Mouse (Mus musculus): ENCODE results near the gene Slain2. TPM values are rescaled to one million over a fixed set of nuclear protein-coding genes. Genes with fewer than 3 reads are reported as not detected.

Gene Slain2
- total and polyA plus RNA-seq, 3 experiments = 11.0 to 34.6 (median 27.5) TPM

DNA sequence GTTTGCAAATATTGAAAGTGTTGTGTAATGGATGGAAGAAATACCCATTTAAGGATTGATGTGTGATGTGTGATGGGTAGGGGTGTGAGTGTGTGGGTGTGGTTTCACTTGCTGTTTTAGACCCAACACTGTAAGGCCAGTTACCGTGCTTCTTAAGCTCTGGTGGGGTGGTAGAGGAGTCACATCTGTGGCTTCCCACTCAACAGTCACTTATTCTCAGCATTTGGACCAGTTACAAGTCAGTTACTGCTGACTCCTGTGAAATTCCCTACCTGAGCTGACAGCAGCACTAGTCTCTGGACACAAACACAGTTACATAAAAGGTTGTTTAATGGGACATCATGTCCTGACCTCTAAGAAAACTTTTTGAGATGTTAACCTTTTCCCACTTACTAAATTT is 34.0 kb downstream of the Slain2 start:
- Histone ChIP-seq H3K9ac (ENCODE audit: insufficient read depth, low read depth) (no peak overlapping the region), H3K36me3 (replicated peaks in 1 of 2; ENCODE audit: control insufficient read depth in 1 of 2, insufficient read depth in 1 of 2, low read length in 1 of 2) (peaks cover 3 to 35% of the 10 kb centered on the region in 2 experiments), H3K4me1 (ENCODE audit: control insufficient read depth in 1 of 2, insufficient read depth in 2 of 2) (no peaks in the 10 kb centered on the region), H3K4me3 (replicated peaks in 1 of 3; ENCODE audit: low read depth in 2 of 3, low read length in 2 of 3, poor library complexity in 1 of 3) (no peak overlapping the region), H3K9me3 (replicated peaks; ENCODE audit: low read length) (no peaks in the 10 kb centered on the region), H3K27ac (ENCODE audit: insufficient read depth, low read depth) (no peak overlapping the region), H3K79me2 (replicated peaks; ENCODE audit: control insufficient read depth, extremely low read depth, insufficient read depth, poor library complexity, severe bottlenecking) (no peaks in the 10 kb centered on the region), H3K4me2 (ENCODE audit: insufficient read depth, low read depth, poor library complexity, severe bottlenecking) (no peak overlapping the region), H3K27me3 (replicated peaks) (no peaks in the 10 kb centered on the region)
- dilution Hi-C loops (cut with MboI; ENCODE audit: extremely low pct_ligation_motif_present, extremely low pct_unique_long_range_greater_than_20kb, low sequenced_read_pairs) = no loop called here
- no peak for TF ChIP-seq USF1 (IDR thresholded peaks at IDR 0.05; ENCODE audit: low read depth, low read length)
- TF ChIP-seq MYC (IDR thresholded peaks at IDR 0.05; ENCODE audit: low read depth, low read length) = no peak
- no peak for TF ChIP-seq SMC3 (IDR thresholded peaks at IDR 0.05; ENCODE audit: low read depth, low read length)
- no peak for TF ChIP-seq CHD1 (IDR thresholded peaks at IDR 0.05; ENCODE audit: low read depth, low read length)
- TF ChIP-seq KAT2A (IDR thresholded peaks at IDR 0.05; ENCODE audit: insufficient replicate concordance, low read length) = no peak
- no peak for TF ChIP-seq HCFC1 (IDR thresholded peaks at IDR 0.05; ENCODE audit: low read depth, low read length)
- TF ChIP-seq GABPA (IDR thresholded peaks at IDR 0.05; ENCODE audit: insufficient replicate concordance, low read depth, low read length) = no peak
- TF ChIP-seq BHLHE40 (IDR thresholded peaks at IDR 0.05; ENCODE audit: low read depth, low read length) = no peak
- TF ChIP-seq E2F4 (IDR thresholded peaks at IDR 0.05; ENCODE audit: insufficient replicate concordance, low read depth, low read length) = no peak
- TF ChIP-seq ETS1 (conservative IDR thresholded peaks at IDR 0.05; ENCODE audit: low read depth, low read length) = no peak
- TF ChIP-seq ZKSCAN1 (IDR thresholded peaks at IDR 0.05; ENCODE audit: borderline replicate concordance, low read depth, low read length) = no peak
- TF ChIP-seq SIN3A (IDR thresholded peaks at IDR 0.05; ENCODE audit: low read length) = no peak
- no peak for TF ChIP-seq MAX (IDR thresholded peaks at IDR 0.05; ENCODE audit: low read length)
- no peak for TF ChIP-seq MAFK (IDR thresholded peaks at IDR 0.05; ENCODE audit: insufficient replicate concordance, low read length)
- TF ChIP-seq PAX5 (IDR thresholded peaks at IDR 0.05; ENCODE audit: low read length) = no peak
- no peak for TF ChIP-seq EP300 (IDR thresholded peaks at IDR 0.05; ENCODE audit: low read length)
- TF ChIP-seq ZNF384 (IDR thresholded peaks at IDR 0.05; ENCODE audit: low read depth, low read length) = no peak
- TF ChIP-seq ELF1 (IDR thresholded peaks at IDR 0.05; ENCODE audit: low read depth, low read length) = no peak
- TF ChIP-seq MEF2A (IDR thresholded peaks at IDR 0.05; ENCODE audit: borderline replicate concordance, low read depth, low read length) = no peak
- TF ChIP-seq ZMIZ1 (IDR thresholded peaks at IDR 0.05; ENCODE audit: low read depth, low read length) = no peak
- in situ Hi-C loops (cut with MboI; ENCODE audit: low pct_ligation_motif_present, low pct_unique_long_range_greater_than_20kb, low sequenced_read_pairs) = no loop called here
- DNase-seq (ENCODE audit: extremely low read depth) = no peak

DNA sequence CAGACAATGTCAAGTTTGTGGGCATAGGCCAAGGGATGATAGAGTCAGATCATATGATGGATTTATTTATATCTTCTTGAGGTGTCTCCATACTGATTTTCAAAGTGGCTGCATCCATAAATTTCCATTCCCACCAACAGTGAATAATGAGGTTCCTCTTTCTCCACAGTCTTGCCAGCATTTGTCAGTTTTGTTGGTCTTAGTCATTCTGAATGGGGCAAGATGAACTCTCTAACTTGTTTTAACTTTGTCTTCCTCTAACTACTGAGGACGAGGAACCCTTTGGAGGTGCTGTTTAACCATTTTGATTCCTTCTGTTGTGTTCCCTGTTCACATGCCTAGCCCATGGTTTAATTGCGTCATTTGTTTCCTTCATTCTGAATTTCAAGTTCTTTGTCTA is 36.1 kb downstream of the Slain2 start:
- in situ Hi-C loops (cut with MboI; ENCODE audit: low pct_ligation_motif_present, low pct_unique_long_range_greater_than_20kb, low sequenced_read_pairs) = no loop called here
- no peak overlapping the region for H3K4me3 ChIP-seq (replicated peaks in 1 of 3; ENCODE audit: low read depth in 2 of 3, low read length in 2 of 3, poor library complexity in 1 of 3)
- H3K36me3 ChIP-seq (replicated peaks in 1 of 2; ENCODE audit: control insufficient read depth in 1 of 2, insufficient read depth in 1 of 2, low read length in 1 of 2) = peaks cover 3 to 30% of the 10 kb centered on the region in 2 experiments
- dilution Hi-C loops (cut with MboI; ENCODE audit: extremely low pct_ligation_motif_present, extremely low pct_unique_long_range_greater_than_20kb, low sequenced_read_pairs) = no loop called here
- H3K27me3 ChIP-seq (replicated peaks) = no peaks in the 10 kb centered on the region
- H3K27ac ChIP-seq (ENCODE audit: insufficient read depth, low read depth) = no peak overlapping the region
- no peaks in the 10 kb centered on the region for H3K4me1 ChIP-seq (ENCODE audit: control insufficient read depth in 1 of 2, insufficient read depth in 2 of 2)
- no peaks in the 10 kb centered on the region for H3K79me2 ChIP-seq (replicated peaks; ENCODE audit: control insufficient read depth, extremely low read depth, insufficient read depth, poor library complexity, severe bottlenecking)
- no peak overlapping the region for H3K4me2 ChIP-seq (ENCODE audit: insufficient read depth, low read depth, poor library complexity, severe bottlenecking)
- H3K9ac ChIP-seq (ENCODE audit: insufficient read depth, low read depth) = no peak overlapping the region
- no peak for TF ChIP-seq CHD2 (IDR thresholded peaks at IDR 0.05; ENCODE audit: low read length)
- TF ChIP-seq MAZ (IDR thresholded peaks at IDR 0.05; ENCODE audit: low read depth, low read length) = no peak
- no peak for TF ChIP-seq KAT2A (IDR thresholded peaks at IDR 0.05; ENCODE audit: insufficient replicate concordance, low read length)
- no peak for TF ChIP-seq CTCF (conservative IDR thresholded peaks at IDR 0.05 in 1 of 2, IDR thresholded peaks at IDR 0.05 in 1 of 2; ENCODE audit: low read depth in 2 of 2, low read length in 2 of 2)
- no peak for TF ChIP-seq POLR2A (IDR thresholded peaks at IDR 0.05; ENCODE audit: low read depth, low read length)
- no peak for TF ChIP-seq ETS1 (conservative IDR thresholded peaks at IDR 0.05; ENCODE audit: low read depth, low read length)
- TF ChIP-seq USF2 (conservative IDR thresholded peaks at IDR 0.05; ENCODE audit: low read depth, low read length) = no peak
- TF ChIP-seq IRF4 (IDR thresholded peaks at IDR 0.05; ENCODE audit: low read depth, low read length) = no peak
- no peak for TF ChIP-seq ZKSCAN1 (IDR thresholded peaks at IDR 0.05; ENCODE audit: borderline replicate concordance, low read depth, low read length)
- TF ChIP-seq ZC3H11A (IDR thresholded peaks at IDR 0.05; ENCODE audit: low read depth, low read length) = no peak
- no peak for TF ChIP-seq CHD1 (IDR thresholded peaks at IDR 0.05; ENCODE audit: low read depth, low read length)
- no peak for TF ChIP-seq POLR2AphosphoS2 (IDR thresholded peaks at IDR 0.05; ENCODE audit: low read depth, low read length)
- no peak for TF ChIP-seq BHLHE40 (IDR thresholded peaks at IDR 0.05; ENCODE audit: low read depth, low read length)
- TF ChIP-seq MEF2A (IDR thresholded peaks at IDR 0.05; ENCODE audit: borderline replicate concordance, low read depth, low read length) = no peak
- TF ChIP-seq RAD21 (IDR thresholded peaks at IDR 0.05; ENCODE audit: low read depth, low read length) = no peak
- no peak for TF ChIP-seq MXI1 (IDR thresholded peaks at IDR 0.05; ENCODE audit: low read depth, low read length)
- no peak for TF ChIP-seq TCF12 (IDR thresholded peaks at IDR 0.05; ENCODE audit: low read depth, low read length)
- DNase-seq (ENCODE audit: extremely low read depth) = no peak
- no peaks in the 10 kb centered on the region for H3K9me3 ChIP-seq (replicated peaks; ENCODE audit: low read length)
